Mouse (Mus musculus) heart, adult 2 months (tissue): ENCODE data around the gene Ciz1.

Experiments used
- EP300 ChIP-seq: fragments of 200-500 bp; IDR thresholded peaks from 2 replicates; pipeline ENCODE4 v1.6.1; 2011; ENCODE audit warnings: low read depth, low read length, control low read depth; ENCODE audit not compliant: insufficient read depth
- POLR2A ChIP-seq: fragments of 200-500 bp; IDR thresholded peaks from 2 replicates; pipeline ENCODE4 v1.6.1; 2011; ENCODE audit warnings: mild to moderate bottlenecking, low read depth, low read length, control low read depth; ENCODE audit not compliant: insufficient read depth

GRCm38 (mm10) chr2:32363376-32364106, 11.4 kb downstream of the Ciz1 start:
- TF ChIP-seq EP300 (peak; percentile 8; the same call in 1 of the 2 replicates), POLR2A (no peak)
